Mouse (Mus musculus) liver (tissue): ENCODE results near the gene Mmgt2.

Source experiments
- DNase-seq: peaks from one replicate; pipeline ENCODE4 v3.0.0-alpha.2; 2020; ENCODE audit warnings: mixed read lengths

Mmgt2 gene

DNA sequence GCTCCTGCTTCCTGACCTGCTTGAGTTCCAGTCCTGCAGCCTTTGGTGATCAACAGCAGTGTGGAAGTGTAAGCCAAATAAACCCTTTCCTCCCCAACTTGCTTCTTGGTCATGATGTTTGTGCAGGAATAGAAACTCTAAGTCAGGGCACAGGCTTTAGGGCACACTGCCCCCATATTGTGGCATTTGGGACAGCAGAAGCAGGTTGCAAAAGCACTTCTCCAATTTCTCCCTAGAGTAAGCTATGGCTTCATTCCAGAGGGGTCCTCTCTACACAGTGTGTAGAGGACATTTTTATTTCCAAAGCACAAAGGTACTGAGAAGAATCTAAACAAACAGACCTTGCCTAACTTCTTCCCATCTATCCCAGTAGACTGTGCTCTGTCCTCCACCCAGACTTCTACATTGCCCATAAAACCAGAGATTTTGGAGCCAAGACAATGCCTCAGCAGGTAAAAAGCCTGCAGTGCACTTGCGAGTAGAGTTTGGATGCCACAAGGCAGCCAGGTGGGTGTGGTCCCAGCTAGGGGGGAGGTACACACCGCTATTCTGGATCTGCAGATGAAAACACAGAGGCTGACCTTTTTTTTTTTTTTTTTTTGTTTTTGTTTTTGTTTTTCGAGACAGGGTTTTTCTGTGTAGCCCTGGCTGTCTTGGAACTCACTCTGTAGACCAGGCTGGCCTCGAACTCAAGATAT lies 26.7 kb upstream of the Mmgt2 start:
- no peak for DNase-seq

DNA sequence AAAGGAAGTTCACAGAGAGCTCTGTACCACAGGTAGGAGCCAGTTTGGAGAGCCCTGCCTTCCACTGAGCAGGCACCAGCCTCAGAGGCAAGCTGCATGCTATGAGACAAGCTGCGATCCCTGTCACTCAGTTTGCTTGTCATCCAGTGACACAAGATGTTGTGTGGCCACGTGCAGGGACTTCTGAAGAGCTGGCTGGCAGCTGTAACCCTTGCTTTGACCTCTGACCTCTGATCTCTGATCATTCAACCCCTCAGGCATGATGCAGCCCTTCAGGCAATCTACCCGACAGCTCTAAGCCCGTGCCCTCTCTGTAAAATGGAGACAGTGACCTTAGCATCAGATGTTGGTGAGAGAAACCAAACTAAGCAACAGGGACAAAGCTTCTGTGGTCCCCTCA lies 25.6 kb upstream of the Mmgt2 start:
- DNase-seq = no peak

GRCm38 (mm10) chr11:62624341-62625291 lies 23.8 kb upstream of the Mmgt2 start:
- DNase-seq = peak; percentile 53

DNA sequence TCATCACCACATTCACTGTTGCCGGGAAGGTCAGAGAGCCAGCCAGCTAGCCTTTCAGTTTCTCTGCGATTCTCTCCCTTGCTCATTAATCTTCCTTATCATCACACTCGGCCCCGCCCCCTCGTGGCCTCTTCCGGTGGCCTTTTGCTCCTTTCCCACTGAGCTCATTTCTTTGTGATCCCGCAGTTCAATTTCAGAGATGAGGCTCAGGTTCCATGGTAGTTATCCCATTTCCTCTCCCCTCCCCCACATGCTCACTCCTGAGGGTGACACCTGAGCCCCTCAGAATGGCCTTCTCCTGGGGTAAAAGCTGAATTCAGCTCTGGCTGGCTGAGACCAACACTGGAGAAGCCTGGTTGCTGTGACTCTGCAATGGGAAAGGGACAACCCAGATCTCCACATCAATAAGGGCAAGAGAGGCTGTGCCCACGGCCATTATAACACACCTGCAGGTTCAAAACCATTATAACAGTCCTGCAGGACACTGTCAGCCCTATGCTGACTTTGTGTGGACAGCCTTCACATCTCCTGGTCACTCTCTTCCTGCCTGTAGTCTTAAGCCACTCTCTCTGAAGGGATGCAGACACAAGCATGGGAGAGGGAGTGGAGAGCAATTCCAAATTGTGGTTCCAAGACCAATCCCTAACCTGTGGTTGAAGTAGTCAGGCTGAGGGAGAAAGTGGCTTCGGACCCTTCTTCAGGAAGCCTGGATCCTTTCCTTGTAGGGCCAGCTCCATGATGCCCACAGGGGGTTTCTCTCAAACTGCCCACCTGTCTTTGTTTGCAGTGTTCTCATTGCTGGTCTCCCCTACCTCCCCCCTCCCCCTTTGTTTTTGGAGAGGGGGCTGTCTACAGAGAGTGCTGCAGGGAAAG lies 18.9 kb upstream of the Mmgt2 start:
- peak; percentile 58 for DNase-seq

DNA sequence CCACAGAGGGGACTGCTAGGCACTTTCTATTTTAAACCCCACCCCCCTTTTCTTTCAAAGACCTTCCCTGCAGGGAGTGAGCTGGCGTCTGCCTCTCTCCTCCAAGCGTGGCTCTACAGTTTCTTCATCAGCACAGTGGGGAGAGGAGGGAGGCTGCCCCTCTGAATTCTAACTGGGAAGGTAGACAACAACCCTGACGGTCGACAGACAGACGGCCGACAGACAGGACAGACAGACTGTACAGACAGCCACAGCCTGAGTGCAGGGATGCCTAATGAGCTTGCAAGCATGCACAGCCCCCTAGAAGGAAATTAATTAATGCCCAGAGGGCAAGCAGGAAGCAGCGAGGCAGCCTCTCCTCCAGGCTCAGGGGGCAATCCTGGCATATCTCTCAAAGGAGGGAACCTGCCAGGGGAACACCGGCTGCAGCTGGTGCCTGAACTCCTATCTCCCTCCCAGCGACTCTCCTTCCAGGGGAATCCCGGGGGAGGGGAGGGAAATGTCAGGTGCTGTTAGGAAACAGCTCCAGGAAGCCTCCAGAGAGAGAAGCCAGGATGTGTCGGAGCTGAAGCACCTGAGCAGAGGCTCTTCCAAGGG lies 18.1 kb upstream of the Mmgt2 start:
- no peak for DNase-seq

GRCm38 (mm10) chr11:62631138-62631537 lies 17.3 kb upstream of the Mmgt2 start:
- no peak for DNase-seq

DNA sequence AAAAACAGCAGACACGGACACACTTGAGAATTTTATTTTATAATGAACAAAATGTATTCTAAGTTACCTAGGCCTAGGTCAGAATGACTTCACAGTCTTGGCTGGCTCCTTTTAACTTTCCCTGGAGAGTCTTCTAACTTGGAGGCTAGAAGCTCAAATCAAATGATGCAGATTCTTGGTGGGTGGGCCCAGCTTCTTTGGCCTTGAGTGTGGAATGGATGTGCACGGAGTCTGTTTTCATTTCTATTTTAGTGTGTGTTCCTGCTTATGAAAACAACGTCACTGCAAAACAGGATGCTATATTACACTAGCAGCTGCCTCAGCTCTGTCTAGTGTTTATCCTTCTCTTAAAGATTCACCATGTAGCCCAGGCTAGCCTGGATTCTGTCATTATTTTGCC lies 13.1 kb upstream of the Mmgt2 start:
- DNase-seq = no peak

DNA sequence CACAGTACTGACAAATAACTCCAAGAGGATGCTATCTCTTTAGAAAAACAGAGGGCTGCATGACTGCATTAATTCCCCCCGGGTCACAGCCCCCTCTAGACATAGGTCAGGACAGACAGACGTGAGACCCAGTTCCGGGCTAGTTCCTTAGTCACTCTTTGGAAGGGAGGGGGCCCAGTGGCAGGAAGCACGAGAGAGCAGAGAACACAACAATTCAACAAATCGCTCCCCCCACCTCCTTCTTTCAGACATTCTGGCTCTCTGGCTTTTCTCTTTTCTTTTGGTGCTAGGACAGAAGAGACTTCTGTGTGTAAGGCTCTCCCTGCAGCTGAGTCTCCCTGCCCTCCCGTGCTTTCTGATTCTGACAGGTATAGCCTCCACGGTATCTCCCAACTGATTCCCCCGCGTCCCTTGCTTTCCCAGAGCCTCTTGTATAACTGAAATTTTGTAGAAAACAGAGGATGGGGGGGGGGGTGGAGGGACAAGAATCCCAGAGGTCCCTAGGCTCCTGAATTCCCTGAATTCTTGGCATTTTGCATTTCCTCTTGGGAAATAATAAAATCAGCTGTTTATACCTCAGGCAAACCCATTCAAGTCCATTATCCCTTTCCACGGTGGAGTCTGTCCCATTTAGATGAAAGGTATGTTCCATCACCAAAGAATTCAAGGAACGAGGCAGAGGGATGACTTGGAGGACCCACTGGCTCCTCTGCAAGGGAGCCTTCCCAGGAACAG lies 12.2 kb upstream of the Mmgt2 start:
- no peak for DNase-seq

DNA sequence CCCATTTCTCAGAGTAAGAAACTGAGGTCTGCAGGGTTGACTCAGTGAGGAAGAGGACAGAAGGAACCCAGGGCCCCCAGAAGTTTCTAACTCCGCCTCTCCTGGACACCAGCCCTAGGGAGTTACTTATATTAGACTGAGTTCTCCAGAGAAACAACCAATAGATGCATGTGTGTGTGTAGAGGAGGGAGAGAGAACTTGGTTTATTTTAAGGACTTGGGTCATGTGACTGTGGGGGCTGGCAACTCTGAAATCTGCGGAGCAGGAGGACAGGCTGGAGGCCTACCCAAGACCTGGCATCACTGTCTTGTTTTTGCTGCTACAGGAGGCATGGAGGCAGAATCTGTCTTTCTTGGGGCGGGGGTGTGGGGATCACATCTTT lies 11.6 kb upstream of the Mmgt2 start:
- no peak for DNase-seq

GRCm38 (mm10) chr11:62637401-62637800 lies 11.1 kb upstream of the Mmgt2 start:
- DNase-seq = no peak

GRCm38 (mm10) chr11:62637806-62638205 lies 10.7 kb upstream of the Mmgt2 start:
- DNase-seq = no peak

- no peak for DNase-seq
Measured at GRCm38 (mm10) chr11:62638402-62638801, 10.1 kb upstream of the Mmgt2 start.

DNA sequence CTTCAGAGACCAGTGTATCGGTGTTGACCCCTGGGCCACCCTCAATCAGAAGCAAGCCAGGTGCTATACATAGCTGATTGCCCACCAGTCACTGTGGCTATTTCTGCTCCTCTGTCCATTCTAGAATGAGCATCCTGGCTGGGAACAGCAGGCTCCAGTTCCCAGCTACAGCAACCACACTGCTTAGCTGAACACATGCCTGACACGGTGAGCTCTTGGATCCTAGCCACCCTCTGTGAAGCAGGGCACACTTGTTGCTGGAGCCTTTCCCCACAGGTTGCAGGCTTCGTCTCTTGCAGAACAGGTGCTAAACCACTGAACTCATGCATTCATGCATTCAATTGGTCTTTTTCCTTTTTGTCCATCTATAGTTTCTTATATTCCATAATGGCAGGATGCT lies 8.1 kb upstream of the Mmgt2 start:
- DNase-seq = no peak

DNA sequence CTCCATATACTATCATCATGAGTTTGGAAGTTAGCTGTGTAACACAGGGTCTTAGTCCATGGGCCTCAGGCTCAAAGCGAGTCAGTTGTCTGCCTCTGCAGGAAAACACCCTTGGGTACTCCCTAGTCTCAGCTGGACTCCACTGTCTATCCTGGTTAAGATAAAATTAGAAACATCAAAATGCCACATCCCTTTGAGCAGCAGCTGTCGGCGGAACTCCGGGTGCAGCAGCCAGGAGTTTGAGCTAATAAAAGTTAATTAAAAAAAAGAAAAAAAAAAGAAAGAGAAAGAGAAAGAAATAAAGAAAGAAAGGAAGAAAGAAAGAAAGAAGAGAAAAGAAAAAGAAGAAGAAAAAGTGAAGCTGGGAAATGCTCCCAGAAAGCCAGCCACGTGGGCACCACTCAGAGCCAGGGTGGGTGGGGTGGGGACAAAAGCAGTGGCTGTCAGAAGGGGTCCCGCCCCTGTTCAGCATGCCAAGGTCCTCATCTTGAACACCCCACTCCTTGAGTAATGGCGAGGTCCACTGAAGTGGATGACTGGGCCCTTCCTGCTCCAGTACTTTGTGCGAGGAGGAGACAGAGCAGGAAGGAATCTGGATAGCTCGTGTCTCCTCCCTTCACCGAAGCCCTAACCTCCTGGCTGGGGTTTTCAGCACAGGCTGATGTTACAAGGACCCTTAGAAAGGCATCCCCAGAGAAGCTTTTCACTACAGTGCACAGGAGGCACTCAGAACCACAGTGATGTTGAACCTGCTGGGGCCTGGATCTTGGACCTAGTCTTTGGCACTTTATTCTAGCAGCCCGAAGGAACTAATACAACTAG lies 6.2 kb upstream of the Mmgt2 start:
- no peak for DNase-seq

- no peak for DNase-seq
Measured at GRCm38 (mm10) chr11:62643011-62643631, 5.3 kb upstream of the Mmgt2 start.

DNA sequence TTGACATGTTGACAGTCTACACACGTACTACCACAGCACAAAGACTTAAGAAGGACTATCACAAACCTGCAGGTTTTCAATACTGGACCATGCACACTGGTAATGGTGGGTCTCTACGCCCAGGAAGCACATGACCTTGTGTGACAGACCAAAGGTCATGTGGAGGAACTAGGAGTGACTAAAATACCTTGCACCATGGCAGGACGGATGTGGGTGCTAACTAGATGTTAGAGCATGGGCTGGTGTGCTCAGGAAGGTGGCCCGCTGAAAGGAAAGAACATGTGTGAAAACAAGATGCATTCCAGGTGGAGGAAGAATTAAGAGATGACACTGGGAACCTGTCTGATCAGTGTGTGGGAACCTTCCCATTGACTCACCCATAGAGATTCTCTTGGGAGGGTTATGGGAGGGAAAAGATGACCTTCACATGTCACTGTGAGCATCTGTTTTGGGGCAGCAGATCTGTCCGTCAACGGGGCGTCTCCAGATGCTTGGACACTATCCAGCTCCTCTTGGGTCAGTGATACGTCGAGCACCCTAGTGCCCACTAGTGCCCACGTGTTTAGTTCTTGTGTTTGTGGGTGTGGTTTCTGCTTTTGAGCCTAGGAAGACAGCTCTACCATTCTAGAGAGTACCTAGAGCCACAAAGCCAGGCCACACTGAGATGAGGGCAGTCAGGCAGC lies 4.6 kb upstream of the Mmgt2 start:
- no peak for DNase-seq

DNA sequence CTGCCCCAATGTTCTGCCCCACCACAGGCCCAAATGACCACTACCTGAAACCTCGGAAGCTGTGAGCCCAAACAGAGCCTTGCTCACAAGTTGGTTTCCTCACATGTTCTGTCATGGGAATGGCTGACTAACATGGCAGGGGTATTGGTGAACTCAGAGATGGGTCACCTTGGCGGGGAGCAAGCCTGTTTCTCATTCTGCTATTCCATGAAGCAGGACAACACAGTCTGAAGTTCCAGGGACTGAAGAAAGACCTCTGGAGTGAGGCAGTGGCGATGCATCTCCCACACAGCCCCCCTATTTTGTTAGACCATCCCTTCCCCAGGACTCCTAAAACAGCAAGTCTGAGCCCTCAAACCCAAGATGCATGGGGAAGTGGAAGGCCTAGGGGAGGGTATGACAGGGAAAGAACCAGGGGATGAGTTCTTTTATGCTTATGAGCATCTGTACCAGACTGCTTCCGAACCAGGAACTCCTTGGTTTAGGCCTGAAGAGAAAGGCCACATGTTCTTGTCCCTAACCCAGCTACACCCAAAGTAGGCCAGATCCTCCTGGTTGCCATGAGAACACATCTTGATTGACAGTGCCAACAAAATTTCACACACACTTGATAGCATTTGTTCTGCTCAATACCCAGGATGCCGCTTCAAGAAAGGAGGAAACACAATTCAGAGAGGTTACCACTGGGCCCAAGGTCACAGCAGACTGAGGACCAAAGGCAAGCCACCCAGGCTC lies 3.7 kb upstream of the Mmgt2 start:
- DNase-seq = no peak

DNA sequence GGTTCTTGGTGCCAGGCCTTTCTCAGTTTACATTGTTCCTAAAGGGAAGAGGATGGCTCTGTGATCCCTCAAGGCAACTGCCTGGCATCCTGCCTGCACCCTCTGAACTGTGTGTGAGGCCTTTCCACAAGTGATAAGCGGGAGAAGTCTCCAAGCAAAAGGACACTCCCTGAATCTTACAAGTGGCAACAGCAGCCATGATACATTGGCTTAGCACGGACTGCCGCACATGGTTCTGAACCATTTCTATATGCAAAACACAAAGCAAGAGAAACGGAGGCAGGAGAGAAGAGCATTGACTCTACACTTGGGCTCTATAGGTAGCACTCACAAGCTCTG lies 3.2 kb upstream of the Mmgt2 start:
- no peak for DNase-seq

- peak; percentile 53 for DNase-seq
Measured at GRCm38 (mm10) chr11:62645732-62646494, 2.6 kb upstream of the Mmgt2 start.
